Mouse (Mus musculus) neural tube, embryonic 14.5 days (tissue): ENCODE results near the gene Sarnp. TPM values are rescaled to one million over a fixed set of nuclear protein-coding genes. Genes with fewer than 3 reads are reported as not detected.

Experiments
- ATAC-seq: fragments of 200-750 bp; cut with Nextera tagmentation; 2 replicates; pipeline ENCODE4 v1.8.0; 2017; ENCODE audit warnings: low read depth, mild to moderate bottlenecking, moderate TSS enrichment, moderate library complexity
- H3K27ac ChIP-seq: fragments of 300-500 bp; sonication (generic); 2 replicates; pipeline ENCODE4 v1.5.1; 2014; ENCODE audit warnings: low read depth, mild to moderate bottlenecking, control low read depth, low read length, moderate library complexity, mixed read lengths
- H3K27me3 ChIP-seq: fragments of 300-500 bp; sonication (generic); 2 replicates; pipeline ENCODE4 v1.6.1; 2014; ENCODE audit warnings: low read length; ENCODE audit not compliant: control insufficient read depth, insufficient read depth
- H3K36me3 ChIP-seq: fragments of 300-500 bp; sonication (generic); 2 replicates; pipeline ENCODE4 v1.6.1; 2014; ENCODE audit warnings: low read length, mixed read lengths; ENCODE audit not compliant: control insufficient read depth, insufficient read depth
- H3K4me1 ChIP-seq: fragments of 300-500 bp; sonication (generic); 2 replicates; pipeline ENCODE4 v1.6.1; 2014; ENCODE audit warnings: low read length; ENCODE audit not compliant: control insufficient read depth, insufficient read depth
- H3K4me2 ChIP-seq: fragments of 300-500 bp; sonication (generic); 2 replicates; pipeline ENCODE4 v1.6.1; 2014; ENCODE audit warnings: mild to moderate bottlenecking, low read depth, low read length, control low read depth
- H3K4me3 ChIP-seq: fragments of 300-500 bp; sonication (generic); 2 replicates; pipeline ENCODE4 v1.5.1; 2014; ENCODE audit warnings: low read depth, low read length, control low read depth, mixed read lengths
- H3K9ac ChIP-seq: fragments of 300-500 bp; sonication (generic); replicated peaks from 2 replicates; pipeline ENCODE4 v1.6.1; 2014; ENCODE audit warnings: low read depth, mild to moderate bottlenecking, control low read depth, low read length, mixed read lengths
- H3K9me3 ChIP-seq: fragments of 300-500 bp; sonication (generic); 2 replicates; pipeline ENCODE4 v1.6.1; 2016; ENCODE audit warnings: low read length; ENCODE audit not compliant: control insufficient read depth
- WGBS: fragments of 180-500 bp; shearing (Covaris S2); extraction: QIAGEN DNeasy Blood & Tissue Kit; methylation state at CpG from one replicate; pipeline ENCODE4 v1.1.7; 2014; 5-methylcytosine and 5-hydroxymethylcytosine counted together
- polyA plus RNA-seq: library from polyadenylated mRNA; unstranded; fragments of >200 nt; fragmentation: Nextera tagmentation; extraction: Ambion mirVana; gene quantifications from 2 replicates; pipeline ENCODE4 v1.2.1, GENCODE M21; 2014

The Sarnp gene
- polyA plus RNA-seq, 1 experiment from 2014 or later, result 146 TPM

DNA sequence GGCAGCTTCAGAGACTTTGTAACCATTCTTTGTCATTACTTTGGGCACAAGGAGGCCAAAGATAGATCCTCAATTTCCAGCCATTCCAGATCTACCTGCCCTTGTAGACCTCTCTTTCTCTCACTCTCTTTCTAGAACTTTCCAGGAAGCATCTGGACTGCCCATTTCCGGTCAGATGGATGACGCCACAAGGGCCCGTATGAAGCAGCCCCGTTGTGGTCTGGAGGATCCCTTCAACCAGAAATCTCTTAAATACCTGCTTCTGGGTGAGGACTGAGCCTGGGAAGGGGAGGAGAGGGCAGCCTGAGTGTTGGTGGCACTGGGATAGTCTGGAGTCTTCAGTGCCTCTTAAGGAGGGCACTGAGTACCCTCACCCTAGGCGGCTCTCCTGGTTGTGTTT, 22.7 kb upstream of the Sarnp start:
- Histone ChIP-seq H3K9me3 (no peaks in the 10 kb centered on the region), H3K4me2 (no peak overlapping the region), H3K9ac (no peak overlapping the region), H3K4me3 (no peak overlapping the region), H3K27me3 (no peaks in the 10 kb centered on the region), H3K4me1 (no peaks in the 10 kb centered on the region), H3K36me3 (peaks cover 3% of the 10 kb centered on the region; the same call in 1 of the 2 replicates), H3K27ac (no peak overlapping the region)
- 89% methylated on average over 5 of the region's 5 CpGs for WGBS
- no peak for ATAC-seq

GRCm38 (mm10) chr10:128795581-128795980, 21.6 kb upstream of the Sarnp start:
- Histone ChIP-seq H3K27ac (no peak overlapping the region), H3K36me3 (peaks cover 3% of the 10 kb centered on the region; the same call in 1 of the 2 replicates), H3K4me1 (no peaks in the 10 kb centered on the region), H3K9ac (no peak overlapping the region), H3K4me2 (no peak overlapping the region), H3K27me3 (no peaks in the 10 kb centered on the region), H3K4me3 (no peak overlapping the region), H3K9me3 (no peaks in the 10 kb centered on the region)
- 87% methylated on average over 3 of the region's 3 CpGs for WGBS
- ATAC-seq, result no peak

DNA sequence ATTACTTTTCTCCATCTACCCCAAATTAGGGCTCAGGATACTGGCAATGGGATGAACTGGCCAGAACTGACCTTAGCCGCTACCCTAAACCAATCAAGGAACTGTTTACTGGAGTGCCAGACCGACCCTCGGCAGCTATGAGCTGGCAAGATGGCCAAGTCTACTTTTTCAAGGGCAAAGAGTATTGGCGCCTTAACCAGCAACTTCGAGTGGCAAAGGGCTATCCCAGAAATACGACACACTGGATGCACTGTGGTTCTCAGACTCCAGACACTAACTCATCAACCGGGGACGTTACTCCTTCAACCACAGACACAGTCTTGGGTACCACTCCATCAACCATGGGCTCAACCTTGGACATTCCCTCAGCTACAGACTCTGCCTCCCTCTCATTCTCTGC, 18.5 kb upstream of the Sarnp start:
- no peak overlapping the region for H3K4me2 ChIP-seq
- WGBS, result 96% methylated on average over 8 of the region's 8 CpGs

DNA sequence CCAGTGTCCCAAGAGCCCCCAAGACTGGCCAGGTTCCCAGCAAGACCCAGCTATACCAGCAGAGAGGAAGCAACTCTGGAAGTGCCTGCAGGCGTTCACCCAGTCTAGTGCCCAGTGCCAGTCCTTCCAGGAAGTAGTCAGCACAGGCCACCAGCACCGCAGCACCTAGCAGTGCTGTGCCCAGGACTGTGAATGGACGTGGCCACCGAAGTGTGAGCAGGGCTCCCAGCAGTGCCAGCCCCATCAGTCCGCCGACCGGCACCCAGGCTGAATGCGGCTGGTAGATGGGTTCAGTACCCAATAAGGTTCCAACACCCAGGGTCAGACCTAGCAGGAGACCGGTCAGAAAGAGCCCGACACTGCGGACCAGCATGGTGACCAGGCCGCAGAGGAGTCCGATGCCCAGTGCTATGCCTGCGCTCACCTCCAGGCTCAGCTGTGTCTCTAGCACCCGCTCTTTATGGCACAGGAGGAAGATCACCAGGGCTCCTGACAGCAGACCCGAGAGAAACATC, 15.1 kb upstream of the Sarnp start:
- H3K27me3 ChIP-seq, result no peaks in the 10 kb centered on the region; the same call in 1 of the 2 replicates
- H3K4me3 ChIP-seq, result no peak overlapping the region
- 91% methylated on average over 16 of the region's 16 CpGs for WGBS
- peaks cover 10% of the 10 kb centered on the region; the same call in 1 of the 2 replicates for H3K36me3 ChIP-seq
- no peak overlapping the region for H3K4me2 ChIP-seq
- peaks cover 19% of the 10 kb centered on the region for H3K4me1 ChIP-seq
- H3K9ac ChIP-seq, result no peak overlapping the region
- no peaks in the 10 kb centered on the region for H3K9me3 ChIP-seq
- ATAC-seq, result no peak
- no peak overlapping the region for H3K27ac ChIP-seq

More for the DNA sequence above, 18.5 kb upstream of the Sarnp start:
- no peak for ATAC-seq
- Histone ChIP-seq H3K9ac (no peak overlapping the region), H3K36me3 (peaks cover 10% of the 10 kb centered on the region; the same call in 1 of the 2 replicates), H3K9me3 (no peaks in the 10 kb centered on the region), H3K4me1 (peaks cover 8% of the 10 kb centered on the region; the same call in 1 of the 2 replicates), H3K27me3 (no peaks in the 10 kb centered on the region), H3K27ac (no peak overlapping the region), H3K4me3 (no peak overlapping the region)

GRCm38 (mm10) chr10:128802956-128803355, 14.2 kb upstream of the Sarnp start:
- H3K36me3 ChIP-seq, result peaks cover 9% of the 10 kb centered on the region; the same call in 1 of the 2 replicates
- H3K4me3 ChIP-seq, result peak overlapping the region; percentile 78; the same call in 1 of the 2 replicates
- no peaks in the 10 kb centered on the region; the same call in 1 of the 2 replicates for H3K27me3 ChIP-seq
- peaks cover 29% of the 10 kb centered on the region for H3K4me1 ChIP-seq
- H3K9me3 ChIP-seq, result no peaks in the 10 kb centered on the region
- H3K27ac ChIP-seq, result no peak overlapping the region
- whole genome bisulfite sequencing, result 71% methylated on average over 4 of the region's 4 CpGs
- H3K9ac ChIP-seq, result peak overlapping the region; percentile 82; the same call in 1 of the 2 replicates
- peak overlapping the region; percentile 57 for H3K4me2 ChIP-seq
- no peak for ATAC-seq

DNA sequence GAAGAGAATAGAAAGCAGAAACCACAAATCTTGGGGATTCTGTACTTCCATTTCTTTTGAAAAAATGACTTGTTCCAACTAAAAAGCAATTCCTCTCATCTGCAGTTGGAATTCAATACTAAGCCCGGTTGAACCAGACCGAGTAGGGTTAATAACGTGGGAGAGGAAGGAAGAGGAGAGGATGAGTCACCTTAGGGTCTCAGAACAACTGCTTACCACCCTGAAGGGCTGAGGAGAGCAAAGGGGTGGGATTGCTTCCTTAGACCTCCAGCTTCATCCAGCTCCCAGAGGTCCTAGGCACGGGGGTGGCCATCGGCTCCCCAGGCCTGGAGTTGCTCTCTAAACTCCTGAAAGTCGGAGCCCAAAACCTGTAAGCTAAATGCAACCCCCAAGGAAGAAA, 13.8 kb upstream of the Sarnp start:
- WGBS, result 19% methylated on average over 6 of the region's 6 CpGs
- peak overlapping the region; percentile 57 for H3K4me2 ChIP-seq
- no peaks in the 10 kb centered on the region for H3K9me3 ChIP-seq
- H3K27me3 ChIP-seq, result no peaks in the 10 kb centered on the region; the same call in 1 of the 2 replicates
- peak overlapping the region; percentile 78 for H3K4me3 ChIP-seq
- peaks cover 8% of the 10 kb centered on the region; the same call in 1 of the 2 replicates for H3K36me3 ChIP-seq
- peaks cover 31% of the 10 kb centered on the region for H3K4me1 ChIP-seq
- H3K27ac ChIP-seq, result no peak overlapping the region; the same call in 1 of the 2 replicates
- peak overlapping the region; percentile 82 for H3K9ac ChIP-seq
- no peak for ATAC-seq

DNA sequence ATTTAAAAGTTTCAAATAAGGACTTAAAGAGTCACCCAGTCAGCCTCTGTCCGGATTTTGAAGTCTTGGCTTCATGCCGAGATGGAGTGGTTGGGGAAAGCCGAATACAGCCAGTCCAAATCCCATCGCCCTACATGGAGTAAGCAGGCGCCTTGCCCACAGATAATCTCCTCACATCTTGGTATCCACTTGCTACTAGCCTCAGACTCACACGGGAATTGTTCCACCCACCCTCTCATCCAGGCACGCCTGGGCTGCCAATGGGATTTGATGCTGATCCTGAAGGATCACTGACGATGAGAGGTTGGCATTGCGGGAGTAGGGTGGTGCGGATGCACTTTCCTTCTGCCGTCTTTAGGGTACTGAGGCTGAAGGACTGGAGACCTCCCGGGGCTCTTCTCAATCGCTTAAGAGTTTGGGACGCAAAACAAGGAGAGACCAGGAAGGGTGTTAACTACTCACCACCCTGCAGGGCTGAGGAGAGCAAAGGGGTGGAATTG, 13.3 kb upstream of the Sarnp start, which contains the start of gene Dnajc14:
TSS of gene Dnajc14 (plus strand) at position 292 of the 500 bp plus-strand sequence.
- peak within 1 kb of the TSS; percentile 57 for H3K4me2 ChIP-seq
- peak within 1 kb of the TSS; percentile 97 for H3K27ac ChIP-seq
- H3K4me3 ChIP-seq, result peak within 1 kb of the TSS; percentile 78
- H3K9ac ChIP-seq, result peak within 1 kb of the TSS; percentile 82
- peak; percentile 9 for ATAC-seq
- 0% methylated on average over 14 of the region's 14 CpGs for WGBS
- peaks cover 36% of the 10 kb centered on the region for H3K4me1 ChIP-seq
- peaks cover 8% of the 10 kb centered on the region; the same call in 1 of the 2 replicates for H3K36me3 ChIP-seq
- H3K27me3 ChIP-seq, result no peaks in the 10 kb centered on the region; the same call in 1 of the 2 replicates
- no peaks in the 10 kb centered on the region for H3K9me3 ChIP-seq

GRCm38 (mm10) chr10:128804271-128805091, 12.7 kb upstream of the Sarnp start, which contains the start of gene Tmem198b:
Tmem198b (minus strand) TSS chr10:128804370.
- Histone ChIP-seq H3K4me3 (peak within 1 kb of the TSS; percentile 78), H3K36me3 (peaks cover 8% of the 10 kb centered on the region), H3K4me2 (peak within 1 kb of the TSS; percentile 57), H3K9me3 (no peaks in the 10 kb centered on the region), H3K4me1 (peaks cover 42% of the 10 kb centered on the region), H3K27me3 (no peaks in the 10 kb centered on the region; the same call in 1 of the 2 replicates), H3K9ac (peak within 1 kb of the TSS; percentile 82), H3K27ac (peak within 1 kb of the TSS; percentile 97)
- peak; percentile 74 for ATAC-seq
- under 1% methylated on average over 28 of the region's 28 CpGs for WGBS
